Mouse (Mus musculus): ENCODE results near the gene Myo6. TPM values are rescaled to one million over a fixed set of nuclear protein-coding genes. Genes with fewer than 3 reads are reported as not detected.

The Myo6 gene
- total RNA-seq, 2 experiments from 2014 or later: 17.7 to 18.7 TPM

DNA sequence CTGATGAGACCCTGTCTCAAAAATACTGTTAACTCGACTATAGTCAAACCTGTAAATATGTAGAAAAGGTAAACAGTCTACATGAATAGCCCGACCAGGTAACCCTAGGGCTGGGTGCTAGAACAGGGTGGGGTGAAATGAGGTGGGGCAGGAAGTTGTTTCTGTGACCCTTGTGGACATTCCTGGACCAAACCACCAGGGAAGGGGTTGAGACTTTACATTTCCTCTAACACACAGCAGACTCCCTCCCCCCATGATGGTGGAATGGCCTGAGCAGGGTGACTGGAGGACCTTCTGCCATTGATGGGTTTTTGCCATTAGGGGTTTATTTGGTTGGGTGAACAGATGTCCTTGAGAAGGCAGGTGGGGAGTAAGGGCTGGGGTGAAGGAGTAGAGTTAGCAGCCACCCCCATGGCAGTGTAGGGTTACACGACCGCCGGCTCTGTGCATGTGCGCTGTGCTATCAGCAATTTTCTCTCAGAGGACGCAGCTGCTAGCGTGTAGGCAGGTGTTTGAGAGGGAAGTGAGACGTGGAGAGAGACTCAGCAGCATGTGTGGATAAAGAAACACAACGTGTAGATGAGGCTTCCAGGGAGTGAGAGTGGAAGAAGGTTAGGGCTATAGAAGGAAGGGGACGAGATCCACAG is 59.3 kb downstream of the Myo6 start:
- intact Hi-C loops (cut with DNase I): no loop called here
- no peak for DNase-seq

DNA sequence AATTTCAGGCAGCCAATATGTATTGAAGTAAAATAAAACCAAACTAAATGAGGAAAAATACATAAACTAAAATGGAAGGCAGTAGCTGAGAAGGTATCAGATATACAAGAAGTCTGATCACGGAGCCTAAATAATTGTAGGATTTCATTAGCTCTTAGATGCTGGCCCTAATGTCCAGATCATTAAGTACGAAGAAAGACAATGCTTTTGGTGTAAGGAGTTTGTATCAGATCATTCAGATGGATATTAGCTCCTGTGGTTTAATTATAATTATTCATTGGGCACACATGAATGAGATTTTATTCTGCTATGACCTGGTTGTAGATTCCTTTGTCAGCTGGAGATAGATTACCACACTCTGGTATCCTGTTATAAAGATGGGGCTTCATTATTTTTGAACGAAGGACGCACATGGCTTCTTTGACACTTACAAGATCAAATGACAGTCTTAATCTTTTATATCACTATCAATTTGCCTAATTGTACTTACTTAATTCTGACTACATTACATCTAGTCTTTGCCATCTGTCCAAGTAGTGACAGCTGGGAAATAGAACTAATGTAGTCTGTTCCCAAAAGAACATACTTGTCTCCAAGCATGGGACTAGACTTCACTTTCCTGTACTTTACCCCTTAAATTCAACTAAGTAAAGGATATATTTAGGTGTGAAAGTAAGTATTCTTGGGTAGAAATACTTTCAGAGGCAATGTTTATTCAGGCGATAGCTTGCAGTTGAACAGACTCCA is 61.9 kb downstream of the Myo6 start:
- DNase-seq: no peak
- intact Hi-C loops (cut with DNase I): no loop called here

DNA sequence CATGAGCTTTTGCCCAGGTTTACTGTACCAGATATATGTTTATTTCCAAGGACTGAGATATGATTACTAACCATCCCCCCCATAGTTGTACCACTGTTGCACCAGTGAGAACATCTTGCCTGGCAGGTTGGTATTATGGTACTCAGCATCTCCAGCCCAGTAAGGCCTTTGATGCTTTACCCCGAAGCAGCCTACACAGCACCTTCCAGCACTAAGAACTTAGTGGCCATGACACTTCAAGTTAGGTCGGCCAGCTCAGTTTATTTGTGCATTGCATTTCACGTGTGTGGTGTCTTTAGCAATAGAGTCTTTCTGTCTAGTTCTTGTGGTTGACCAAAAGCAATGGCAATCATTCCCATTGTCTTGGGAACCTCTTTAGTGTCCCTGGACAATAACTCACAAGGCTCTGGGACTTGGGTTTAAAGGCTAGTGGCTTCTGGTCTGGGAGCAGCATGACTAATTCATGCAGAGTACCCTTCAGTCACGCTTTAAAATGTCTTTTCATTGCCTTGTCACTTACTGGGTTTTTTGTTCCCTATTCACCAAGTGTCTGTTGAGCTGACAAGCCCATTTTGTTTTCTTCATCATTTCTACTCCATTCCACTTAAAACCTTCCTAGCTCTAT is 69.1 kb downstream of the Myo6 start:
- intact Hi-C loops (cut with DNase I): no loop called here

DNA sequence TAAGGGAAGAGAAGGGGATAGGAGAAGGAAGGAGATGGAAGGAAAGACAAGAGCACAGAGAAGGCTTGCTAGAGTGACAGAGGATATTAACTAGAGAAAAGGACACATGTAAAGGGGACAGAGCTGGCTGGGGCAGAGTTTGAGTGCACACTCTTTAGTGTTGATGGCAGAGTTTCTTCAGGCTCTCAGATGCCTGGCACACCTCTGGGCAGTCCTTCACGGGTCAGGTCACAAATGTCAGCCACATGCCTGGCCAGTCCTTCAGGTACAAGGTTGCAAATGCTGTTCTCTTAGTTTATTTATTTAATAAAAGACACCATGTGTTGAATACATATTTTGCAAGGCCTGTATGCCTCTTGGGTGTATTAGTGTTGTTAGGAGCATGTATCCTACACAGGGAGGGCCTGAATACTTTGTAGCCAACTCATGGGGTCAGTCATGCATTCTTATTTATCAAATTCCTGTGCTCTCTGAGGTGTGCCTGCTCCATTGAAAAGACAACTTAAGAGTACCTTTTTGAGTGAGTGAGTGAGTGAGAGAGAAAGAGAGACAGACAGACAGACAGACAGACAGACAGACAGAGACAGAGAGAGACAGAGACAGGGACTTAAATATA is 72.5 kb downstream of the Myo6 start:
- intact Hi-C loops (cut with DNase I): no loop called here
- DNase-seq: no peak

More for the DNA sequence above, 69.1 kb downstream of the Myo6 start:
- DNase-seq: no peak

DNA sequence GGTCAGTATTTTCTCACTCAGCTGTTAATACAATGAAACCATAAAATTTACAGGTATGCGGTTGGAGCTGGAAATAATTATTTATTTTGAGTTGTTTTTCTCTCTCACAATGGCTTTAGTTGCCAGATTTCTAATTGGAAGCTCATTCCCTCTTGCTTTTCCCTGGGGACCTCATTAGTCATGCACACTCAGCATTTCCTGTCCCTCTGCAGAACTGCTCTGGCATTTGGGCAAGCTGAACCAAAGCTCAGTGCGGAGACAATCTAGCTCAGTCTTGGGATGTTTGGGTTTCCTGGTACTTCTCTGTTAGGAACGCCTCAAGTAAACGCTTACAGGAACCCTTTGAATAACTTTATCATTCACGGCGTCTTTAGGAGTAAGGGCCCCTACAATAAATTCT is 76.9 kb downstream of the Myo6 start:
- intact Hi-C loops (cut with DNase I): no loop called here

DNA sequence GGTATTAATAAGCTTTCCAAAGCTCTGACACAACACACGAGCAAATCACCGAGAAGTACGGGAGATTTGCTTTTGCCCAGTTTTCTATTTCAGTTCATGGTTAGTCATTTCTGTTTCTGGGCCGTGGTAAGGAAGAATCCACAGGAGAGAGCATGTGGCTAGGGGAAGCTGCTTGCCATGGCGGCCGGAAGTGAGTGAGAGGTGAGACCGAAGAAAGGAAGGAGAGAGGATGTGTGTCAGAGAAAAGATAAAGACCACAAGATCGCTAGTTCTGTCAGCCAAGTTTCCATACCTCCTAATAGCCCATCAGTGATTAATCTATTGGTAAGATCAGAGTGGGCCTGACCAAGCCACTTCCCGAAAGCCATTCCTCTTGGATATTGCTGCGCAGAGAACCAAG is 87.3 kb downstream of the Myo6 start:
- DNase-seq: no peak
- intact Hi-C loops (cut with DNase I): no loop called here

More for the DNA sequence above, 76.9 kb downstream of the Myo6 start:
- peak; percentile 18 to 34 for DNase-seq

DNA sequence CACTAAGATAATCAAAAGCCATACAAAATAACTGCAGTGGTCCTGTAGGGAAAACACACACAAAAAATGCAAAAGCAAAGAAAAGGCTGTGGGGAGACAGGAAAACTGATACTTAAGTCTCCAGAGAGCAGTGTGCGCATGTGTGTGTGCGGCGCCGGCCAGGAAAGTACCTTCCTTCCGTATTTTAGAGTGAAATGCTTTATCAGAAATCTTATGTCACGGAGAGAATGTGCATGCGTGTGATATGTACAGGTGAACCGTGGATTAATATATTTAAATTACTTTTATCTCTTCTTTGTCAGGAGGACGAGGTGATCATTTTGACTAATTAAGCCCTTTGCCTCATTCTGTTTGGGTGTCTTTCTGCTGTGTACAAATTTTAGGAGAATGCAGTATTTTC is 88.4 kb downstream of the Myo6 start:
- DNase-seq: no peak
- intact Hi-C loops (cut with DNase I): no loop called here

DNA sequence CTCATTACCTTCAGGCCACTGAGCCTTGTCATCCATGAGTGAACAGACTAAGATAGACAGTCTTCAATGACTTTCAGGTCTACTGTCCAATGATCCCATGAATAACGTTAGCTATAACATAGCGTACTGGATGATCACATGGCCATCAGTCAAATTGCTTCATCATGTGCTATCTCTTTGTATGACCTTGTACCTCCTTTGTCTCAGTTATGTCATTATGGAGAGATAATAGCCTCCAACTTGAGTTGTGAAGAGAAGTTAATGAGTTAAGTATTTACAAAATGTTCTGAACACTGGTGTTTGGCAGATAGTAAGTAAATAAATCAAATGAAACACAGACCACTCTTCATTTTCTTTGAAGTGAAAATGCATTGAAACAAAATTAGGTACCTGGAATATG is 91.7 kb downstream of the Myo6 start:
- intact Hi-C loops (cut with DNase I): loop anchor here (5.0 kb wide), 1 partner anchor 89 kb away; the partner anchor contains the start of gene Myo6
- DNase-seq: no peak

DNA sequence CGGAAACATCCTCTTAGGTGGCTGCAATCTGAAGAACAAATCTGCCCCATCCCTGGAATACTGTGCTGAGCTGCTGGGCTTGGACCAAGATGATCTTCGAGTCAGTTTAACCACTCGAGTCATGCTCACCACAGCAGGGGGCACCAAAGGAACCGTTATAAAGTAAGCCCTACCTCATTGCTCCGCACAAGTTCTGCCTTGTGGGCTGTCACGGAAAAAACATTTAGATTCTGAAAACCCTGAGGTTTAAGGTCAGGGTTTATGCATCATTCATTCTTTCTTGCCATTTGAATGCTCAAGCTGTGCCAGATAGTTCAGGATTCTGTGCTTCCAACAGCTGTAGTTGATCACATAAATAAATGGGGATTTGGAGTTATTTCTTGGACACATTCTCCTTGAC is 93.6 kb downstream of the Myo6 start:
- DNase-seq: peak; percentile 29 to 31
- intact Hi-C loops (cut with DNase I): loop anchor here (5.0 kb wide), 1 partner anchor 91 kb away; the partner anchor contains the start of gene Myo6

DNA sequence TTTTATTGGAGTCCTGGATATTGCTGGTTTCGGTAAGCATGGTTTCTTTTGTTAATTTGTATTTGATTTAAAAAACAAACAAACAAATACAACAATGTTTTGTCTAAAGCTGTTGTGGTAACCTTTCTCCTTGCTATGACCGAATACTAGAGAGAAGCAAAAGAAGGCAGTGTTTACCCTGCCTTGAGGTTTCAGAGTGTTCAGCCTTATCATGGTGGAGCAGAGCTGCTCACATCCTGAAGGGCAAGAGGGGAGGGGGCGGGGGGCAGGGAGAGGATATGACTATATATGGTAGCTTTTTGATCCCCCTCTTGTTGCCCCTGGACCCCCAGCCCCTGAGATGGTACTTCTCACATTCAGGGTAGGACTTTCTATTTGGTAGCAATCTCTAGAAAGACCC is 96.1 kb downstream of the Myo6 start:
- no peak for DNase-seq
- intact Hi-C loops (cut with DNase I): no loop called here

DNA sequence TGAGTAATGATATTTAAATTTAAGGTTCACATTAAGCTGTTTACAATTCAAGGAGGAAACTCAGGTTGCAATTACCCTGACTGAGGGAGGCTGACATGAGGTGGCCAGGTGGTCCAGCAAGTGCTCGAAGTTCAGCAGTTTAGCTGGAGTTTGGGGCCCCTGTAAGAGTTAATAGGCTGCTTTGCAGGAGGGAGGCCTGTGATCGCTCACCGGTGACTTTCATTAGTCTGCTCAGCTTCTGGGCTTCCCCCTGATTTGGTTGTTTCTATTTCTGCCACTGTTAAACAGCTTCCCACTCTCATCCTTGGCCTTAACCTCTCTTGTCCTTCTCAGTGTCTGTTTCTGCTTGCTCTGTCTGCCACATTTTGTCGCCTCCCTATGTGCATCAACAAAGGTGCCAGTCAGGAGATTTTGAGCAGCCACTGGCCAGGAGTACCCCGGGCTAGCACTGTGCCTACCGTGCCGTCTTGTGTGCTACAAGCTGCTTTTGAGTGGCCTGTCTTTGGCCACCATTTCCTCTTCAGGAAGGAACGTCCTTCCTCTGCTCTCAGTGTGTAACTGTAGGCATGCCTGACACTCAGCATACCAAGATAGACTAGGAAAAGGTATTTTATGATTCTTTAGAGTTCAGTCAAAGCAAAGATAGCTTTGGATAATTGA is 97.7 kb downstream of the Myo6 start:
- intact Hi-C loops (cut with DNase I): no loop called here
- DNase-seq: peak; percentile 20 to 30

DNA sequence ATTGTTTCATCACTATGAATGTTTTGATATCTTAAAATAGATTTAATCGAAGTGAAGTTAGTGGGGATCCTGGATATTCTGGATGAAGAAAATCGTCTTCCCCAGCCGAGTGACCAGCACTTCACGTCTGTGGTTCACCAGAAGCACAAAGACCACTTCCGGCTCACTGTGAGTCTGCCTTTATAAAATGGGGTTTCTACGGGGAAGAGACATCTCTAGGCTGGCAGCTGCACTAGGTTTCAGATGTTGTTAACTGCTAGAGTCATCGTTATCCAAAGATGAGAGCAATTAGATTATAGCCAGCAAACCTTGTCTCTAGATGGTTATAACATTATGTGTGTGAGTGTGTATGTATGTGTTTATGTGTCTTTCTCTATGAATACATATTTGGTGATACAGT is 101.3 kb downstream of the Myo6 start:
- intact Hi-C loops (cut with DNase I): no loop called here
- DNase-seq: no peak

DNA sequence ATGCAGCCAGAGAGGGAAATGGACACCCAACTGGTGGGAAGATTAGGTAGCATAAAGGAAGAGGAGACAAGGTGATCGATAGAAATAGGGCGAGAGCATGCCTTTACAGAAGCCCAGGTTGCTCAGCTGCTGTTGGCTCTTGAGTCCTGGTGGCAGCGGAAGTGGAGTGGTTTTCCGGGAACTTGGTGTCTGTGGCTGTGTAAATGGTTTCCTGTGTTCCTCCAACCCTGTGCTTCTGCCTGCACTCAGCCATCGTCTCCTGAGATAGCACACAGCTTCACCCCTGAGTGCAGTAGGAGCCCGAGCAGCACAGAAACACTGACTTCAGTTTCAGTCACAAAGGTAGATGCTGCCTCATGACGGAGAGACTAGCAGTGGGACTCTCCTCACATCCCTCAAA is 101.7 kb downstream of the Myo6 start:
- intact Hi-C loops (cut with DNase I): no loop called here
- DNase-seq: no peak

DNA sequence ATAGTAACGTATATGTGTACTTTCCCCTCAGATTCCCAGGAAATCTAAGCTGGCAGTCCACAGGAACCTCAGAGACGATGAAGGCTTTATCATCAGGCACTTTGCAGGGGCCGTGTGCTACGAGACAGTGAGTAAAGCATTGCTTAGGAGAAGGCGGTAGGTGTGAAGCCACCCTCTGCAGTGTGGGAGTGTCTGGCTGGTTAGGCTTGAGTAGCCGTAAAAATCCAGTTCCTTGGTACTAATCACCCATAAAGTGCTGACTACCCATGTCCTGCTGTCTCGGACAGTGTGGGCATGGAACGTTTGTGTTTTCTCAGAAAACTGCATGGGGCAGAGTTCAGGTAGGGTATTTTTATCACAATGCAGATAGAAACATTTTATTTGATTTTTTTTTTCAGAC is 104.8 kb downstream of the Myo6 start:
- no peak for DNase-seq
- intact Hi-C loops (cut with DNase I): no loop called here

DNA sequence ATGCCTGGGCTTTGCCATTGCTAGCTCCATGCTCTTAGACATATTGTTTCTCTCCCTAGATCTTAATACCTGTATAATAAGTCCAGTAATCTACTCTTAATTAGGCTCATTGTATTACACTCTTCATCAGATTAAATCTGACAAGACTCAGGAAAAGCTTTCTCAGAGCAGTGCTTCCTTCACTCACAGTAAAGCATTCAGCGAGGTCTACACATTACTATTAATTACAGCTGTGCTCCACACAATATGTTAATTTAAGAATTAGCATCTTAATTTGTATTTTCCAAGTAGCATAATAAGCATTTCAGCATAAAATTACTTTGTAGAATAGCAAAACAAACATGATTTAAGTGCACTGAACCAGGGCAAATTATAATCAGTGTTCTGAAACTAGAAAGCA is 108.1 kb downstream of the Myo6 start:
- intact Hi-C loops (cut with DNase I): no loop called here
- no peak for DNase-seq

DNA sequence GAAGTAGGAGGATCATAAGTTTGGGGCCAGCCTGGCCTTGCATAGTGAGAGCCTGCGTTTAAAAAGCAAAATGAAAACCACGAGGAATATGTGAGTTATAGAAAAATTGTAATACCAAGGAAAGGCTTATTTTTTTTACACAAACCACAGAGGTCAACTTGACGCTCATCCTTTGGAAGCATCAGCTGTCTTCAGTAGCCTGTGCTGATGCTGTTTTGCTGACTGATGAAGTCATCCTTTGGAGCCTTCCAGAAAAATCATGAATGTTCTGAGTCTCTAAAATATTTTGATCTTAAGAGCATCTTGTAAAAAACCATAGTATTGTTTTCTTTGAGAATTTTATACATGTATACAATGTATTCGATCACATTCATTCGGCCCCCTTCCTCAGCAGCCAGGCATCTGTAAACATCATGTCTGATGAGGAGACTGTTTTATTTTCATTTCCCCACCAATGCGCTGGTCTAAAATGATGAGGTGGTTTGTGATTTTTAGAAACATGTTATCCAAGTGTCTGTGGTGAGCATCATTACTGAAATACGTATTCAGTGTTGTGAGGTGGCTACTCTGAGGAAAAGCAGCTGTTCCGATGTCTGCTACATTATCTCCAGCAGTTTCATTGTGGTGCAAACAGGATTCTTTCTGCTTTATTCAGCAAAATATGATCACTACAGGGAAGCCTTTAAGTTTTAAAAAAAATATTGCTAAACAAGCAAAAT is 110.4 kb downstream of the Myo6 start:
- DNase-seq: no peak
- intact Hi-C loops (cut with DNase I): no loop called here

DNA sequence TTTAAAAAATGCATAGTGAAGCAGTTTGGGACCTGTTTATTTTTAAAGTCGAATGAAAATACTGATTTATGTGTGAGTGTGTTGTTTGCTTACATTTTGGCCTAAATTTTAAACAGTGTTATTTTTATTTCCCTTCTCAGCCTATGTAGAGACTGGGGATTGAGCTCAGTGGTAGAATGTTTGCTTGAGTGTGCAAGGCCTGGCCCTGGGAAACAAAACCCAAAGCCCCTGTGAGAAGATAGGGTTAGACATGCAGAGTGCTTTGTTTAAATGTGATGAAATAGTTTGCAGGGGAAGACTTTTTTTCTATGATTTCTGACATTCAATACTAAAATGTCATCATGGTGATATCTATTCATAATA is 110.9 kb downstream of the Myo6 start:
- intact Hi-C loops (cut with DNase I): no loop called here
- DNase-seq: no peak

DNA sequence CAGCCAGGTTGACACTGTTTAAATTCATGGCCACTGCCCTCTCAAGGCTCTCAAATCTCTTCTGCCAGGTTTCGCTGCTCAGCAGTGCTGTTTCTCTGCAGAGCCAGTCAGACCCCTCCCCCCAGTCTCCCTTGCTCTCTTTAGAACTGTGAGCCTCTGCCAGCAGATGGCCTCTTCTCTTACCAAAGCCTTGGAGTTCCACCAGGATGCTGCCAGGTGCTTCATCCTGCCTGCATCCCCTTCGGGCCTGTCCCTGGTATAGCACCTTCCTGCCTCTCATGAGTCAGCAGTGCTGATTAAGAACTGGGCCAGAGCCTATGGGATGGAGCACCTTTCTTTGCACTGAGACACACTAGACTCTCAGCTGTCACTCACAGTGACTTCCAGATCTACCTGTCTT is 112.3 kb downstream of the Myo6 start:
- no peak for DNase-seq
- intact Hi-C loops (cut with DNase I): no loop called here

DNA sequence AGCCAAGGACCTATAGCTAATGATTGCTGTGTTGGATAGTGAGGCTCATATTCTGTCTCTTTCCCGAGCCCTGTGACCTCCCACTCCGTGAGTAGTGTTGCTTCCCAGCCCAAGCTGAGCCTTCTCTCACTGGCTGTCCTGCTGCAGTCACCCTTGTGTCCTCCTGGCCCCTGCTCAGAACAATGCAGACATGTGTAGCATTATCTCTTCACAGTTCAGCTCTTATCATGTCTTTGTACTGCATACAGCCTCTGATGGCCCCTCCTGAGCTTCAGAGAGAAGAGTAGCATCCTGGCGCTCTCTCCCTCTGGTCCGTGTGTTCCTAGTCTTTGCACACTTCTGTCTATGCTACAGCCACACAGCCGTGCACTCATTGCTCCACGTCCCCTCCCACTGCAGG is 112.9 kb downstream of the Myo6 start:
- intact Hi-C loops (cut with DNase I): no loop called here
- no peak for DNase-seq

DNA sequence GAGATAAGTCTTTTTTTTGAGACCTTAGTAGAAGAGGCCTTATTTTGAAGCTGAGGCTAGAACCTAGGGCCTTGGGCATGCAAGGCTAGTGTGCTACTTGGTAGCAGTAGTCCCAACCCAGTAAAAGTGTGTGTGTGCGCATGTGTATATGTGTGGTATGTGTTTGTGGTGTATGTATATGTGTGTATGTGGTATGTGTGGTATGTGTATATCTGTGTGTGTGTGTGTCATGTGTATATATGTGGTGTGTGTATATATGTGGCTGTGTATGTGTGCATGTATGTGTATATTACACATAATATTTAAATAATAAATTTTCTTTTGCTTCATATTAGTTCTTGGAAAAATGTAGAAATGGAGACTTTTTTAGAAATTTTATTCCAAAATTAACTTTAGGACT is 115.9 kb downstream of the Myo6 start:
- DNase-seq: no peak
- intact Hi-C loops (cut with DNase I): no loop called here

DNA sequence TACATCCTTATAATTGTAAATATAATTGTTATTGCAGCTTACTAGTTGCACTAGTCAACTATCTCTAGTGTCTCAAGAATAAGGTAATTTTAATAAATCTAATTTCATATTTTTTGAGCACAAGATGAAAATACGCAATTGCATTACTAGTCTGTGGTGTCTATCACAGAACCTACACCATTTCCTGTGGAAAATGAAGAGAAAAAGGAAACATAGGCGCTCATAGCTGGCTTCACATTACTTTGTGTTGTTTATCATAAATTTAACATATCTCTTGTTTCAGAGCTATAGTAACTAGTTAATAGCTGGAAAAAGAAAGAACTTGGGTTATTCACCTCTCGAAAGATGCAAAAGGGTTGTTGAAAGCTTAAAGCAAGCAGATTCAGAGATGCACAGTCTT is 117.6 kb downstream of the Myo6 start:
- intact Hi-C loops (cut with DNase I): no loop called here

More for the DNA sequence above, 117.6 kb downstream of the Myo6 start:
- DNase-seq: no peak

Data from heart, postnatal 10 days (tissue).